Mouse (Mus musculus) C2C12 (cell line): ENCODE results near the gene Ksr2. TPM values are rescaled to one million over a fixed set of nuclear protein-coding genes. Genes with fewer than 3 reads are reported as not detected.

ENCODE experiments used
- H3K27me3 ChIP-seq: one replicate; pipeline ENCODE4 v1.6.1; 2011; ENCODE audit not compliant: control insufficient read depth, insufficient read depth, insufficient read length
- H3K36me3 ChIP-seq: one replicate; pipeline ENCODE4 v1.6.1; 2011; ENCODE audit not compliant: control insufficient read depth, insufficient read depth
- H3K4me3 ChIP-seq: one replicate; pipeline ENCODE4 v1.5.1; 2011; ENCODE audit warnings: mild to moderate bottlenecking, control low read depth; ENCODE audit not compliant: poor library complexity, insufficient read depth, severe bottlenecking
- H3K79me2 ChIP-seq: one replicate; pipeline ENCODE4 v1.6.1; 2011; ENCODE audit not compliant: control insufficient read depth, insufficient read depth
- H3K79me3 ChIP-seq: one replicate; pipeline ENCODE4 v1.6.1; 2011; ENCODE audit warnings: low read depth, control low read depth
- H3ac ChIP-seq: one replicate; pipeline ENCODE3; 2011; ENCODE audit warnings: low read depth; ENCODE audit not compliant: control insufficient read depth, insufficient read length
- CEBPB ChIP-seq: IDR thresholded peaks from one replicate; pipeline ENCODE4 v1.6.1; 2011; ENCODE audit warnings: low read depth, mild to moderate bottlenecking, control low read depth, moderate library complexity
- CTCF ChIP-seq: IDR thresholded peaks from one replicate; pipeline ENCODE4 v1.5.1; 2011; ENCODE audit not compliant: control insufficient read depth, insufficient read depth, insufficient read length
- FOSL1 ChIP-seq: IDR thresholded peaks from one replicate; pipeline ENCODE4 v1.8.0; 2011; ENCODE audit warnings: mild to moderate bottlenecking, low read length; ENCODE audit not compliant: poor library complexity, insufficient read depth, severe bottlenecking
- MAX ChIP-seq: IDR thresholded peaks from one replicate; pipeline ENCODE4 v1.6.1; 2011; ENCODE audit warnings: mild to moderate bottlenecking, control low read depth
- MYOD1 ChIP-seq: IDR thresholded peaks from one replicate; pipeline ENCODE4 v1.6.1; 2011; ENCODE audit warnings: low read depth; ENCODE audit not compliant: control insufficient read depth, insufficient read length
- MYOG ChIP-seq: IDR thresholded peaks from one replicate; pipeline ENCODE4 v1.6.1; 2011; ENCODE audit not compliant: control insufficient read depth, insufficient read length; ENCODE audit errors: extremely low read depth
- USF1 ChIP-seq: IDR thresholded peaks from one replicate; pipeline ENCODE4 v1.6.1; 2011; ENCODE audit warnings: low read depth, mild to moderate bottlenecking, control low read depth, moderate library complexity
- polyA plus RNA-seq: library from polyadenylated mRNA; unstranded; fragments of >200 nt; fragmentation: generic; extraction: Trizol; gene quantifications from one replicate; pipeline ENCODE4 v1.2.1, GENCODE M21; 2012; ENCODE audit warnings: missing spikeins

Ksr2 gene
- polyA plus RNA-seq, 1 experiment, result 0.01 TPM

DNA sequence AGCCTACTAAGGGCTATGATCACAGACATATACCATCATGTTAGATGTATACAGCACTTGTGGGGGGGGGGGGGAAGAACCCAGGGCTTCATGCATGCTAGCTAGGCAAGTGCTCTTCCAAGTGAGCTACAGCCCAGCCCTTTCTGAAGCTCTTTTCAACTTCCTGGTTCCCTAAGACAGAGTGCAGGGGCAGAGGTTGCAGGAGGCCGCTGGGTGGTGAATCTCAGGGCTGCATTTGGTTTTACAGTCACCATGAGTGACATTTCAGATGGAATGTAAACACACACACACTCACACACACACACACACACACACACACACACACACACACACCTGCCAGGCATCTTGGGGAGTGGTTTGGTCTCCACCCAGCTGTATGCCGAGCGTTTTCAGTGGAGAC lies 67.4 kb downstream of the Ksr2 start:
- TF ChIP-seq FOSL1 (no peak), CEBPB (no peak), MAX (no peak)
- no peaks in the 10 kb centered on the region for H3K79me3 ChIP-seq
- no peak overlapping the region for H3ac ChIP-seq
- H3K36me3 ChIP-seq, result no peaks in the 10 kb centered on the region
- no peak overlapping the region for H3K4me3 ChIP-seq
- no peaks in the 10 kb centered on the region for H3K79me2 ChIP-seq
- peaks cover 8% of the 10 kb centered on the region for H3K27me3 ChIP-seq

- no peak for TF ChIP-seq MYOG
- no peak for TF ChIP-seq MAX
- TF ChIP-seq USF1, result no peak
- no peaks in the 10 kb centered on the region for H3K79me2 ChIP-seq
- H3K79me3 ChIP-seq, result no peaks in the 10 kb centered on the region
- no peak overlapping the region for H3ac ChIP-seq
- H3K4me3 ChIP-seq, result no peak overlapping the region
- H3K36me3 ChIP-seq, result no peaks in the 10 kb centered on the region
- H3K27me3 ChIP-seq, result peaks cover 8% of the 10 kb centered on the region
Measured at GRCm38 (mm10) chr5:117481586-117481985, 67.8 kb downstream of the Ksr2 start.

DNA sequence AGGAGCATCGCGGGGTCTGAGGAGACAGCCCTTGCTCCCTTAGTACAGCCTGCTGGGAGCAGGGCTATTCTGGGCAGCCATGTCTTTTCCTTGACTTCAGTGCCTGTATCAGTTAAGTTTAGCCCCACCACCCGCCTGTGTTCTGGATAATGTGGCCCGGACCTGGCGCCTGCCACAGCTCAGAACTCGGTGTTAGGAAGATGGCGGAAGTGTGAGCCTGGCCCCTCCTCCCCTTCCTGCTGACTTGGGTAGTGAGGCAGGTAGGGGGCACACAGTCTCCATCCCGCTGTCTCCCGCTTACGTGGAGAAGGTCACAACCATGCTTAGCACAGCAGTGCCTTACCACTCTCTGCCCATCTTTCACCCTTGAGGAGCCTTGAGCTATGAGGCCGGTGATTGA lies 68.2 kb downstream of the Ksr2 start:
- Histone ChIP-seq H3K36me3 (no peaks in the 10 kb centered on the region), H3K79me3 (no peaks in the 10 kb centered on the region), H3ac (no peak overlapping the region), H3K27me3 (peaks cover 8% of the 10 kb centered on the region), H3K79me2 (no peaks in the 10 kb centered on the region), H3K4me3 (no peak overlapping the region)
- no peak for TF ChIP-seq MYOD1
- TF ChIP-seq MAX, result no peak
- TF ChIP-seq CEBPB, result no peak
- no peak for TF ChIP-seq CTCF

DNA sequence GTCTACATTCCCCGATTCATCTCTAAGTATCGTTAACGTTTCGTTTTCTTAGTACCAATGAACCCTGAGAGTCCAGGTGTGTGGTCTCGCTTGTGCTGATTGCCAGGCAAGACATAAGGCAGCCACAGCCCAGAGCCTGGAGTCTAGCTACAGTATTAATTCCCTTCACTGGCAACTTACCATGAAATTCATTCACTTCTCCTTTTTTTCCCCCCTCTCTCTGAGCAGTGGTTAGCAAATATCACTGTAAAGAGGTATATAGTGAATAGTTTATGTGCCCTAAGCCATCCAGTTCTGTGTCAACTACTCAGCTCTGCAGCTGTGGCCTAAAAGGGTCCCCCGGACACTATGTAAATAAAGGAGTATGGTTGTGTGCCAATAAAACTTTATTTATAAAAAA lies 71.6 kb downstream of the Ksr2 start:
- no peak for TF ChIP-seq CTCF
- no peak for TF ChIP-seq MYOG
- TF ChIP-seq USF1, result no peak
- no peak for TF ChIP-seq MAX
- no peak for TF ChIP-seq CEBPB
- TF ChIP-seq MYOD1, result no peak
- TF ChIP-seq FOSL1, result no peak
- Histone ChIP-seq H3K27me3 (peaks cover 8% of the 10 kb centered on the region), H3ac (no peak overlapping the region), H3K4me3 (no peak overlapping the region), H3K36me3 (no peaks in the 10 kb centered on the region), H3K79me3 (no peaks in the 10 kb centered on the region), H3K79me2 (no peaks in the 10 kb centered on the region)

DNA sequence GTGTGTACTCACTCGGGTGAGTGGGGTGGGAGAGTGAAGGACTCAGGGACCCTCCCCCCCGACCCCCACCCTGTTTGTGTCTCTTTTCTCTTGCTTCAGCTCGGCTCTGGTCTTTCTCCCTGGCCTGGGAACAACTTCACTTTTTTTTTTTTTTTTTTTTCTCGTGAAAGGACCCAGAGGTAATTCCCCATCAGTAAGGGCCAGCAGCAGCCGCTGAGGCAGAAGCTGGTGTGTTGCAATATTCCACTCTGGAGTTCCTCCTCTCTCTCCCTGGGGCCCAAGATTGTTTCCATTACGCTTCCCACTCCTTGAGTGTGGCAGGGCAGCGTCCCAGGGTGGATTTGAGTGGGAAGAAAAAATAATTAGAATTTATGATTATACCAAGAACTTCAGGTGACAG lies 72.3 kb downstream of the Ksr2 start:
- TF ChIP-seq MYOD1 (no peak), CTCF (no peak), MYOG (no peak), FOSL1 (no peak), USF1 (no peak), MAX (no peak), CEBPB (no peak)
- no peaks in the 10 kb centered on the region for H3K79me3 ChIP-seq

GRCm38 (mm10) chr5:117488155-117488554 lies 74.4 kb downstream of the Ksr2 start:
- Histone ChIP-seq H3K79me2 (no peaks in the 10 kb centered on the region), H3K36me3 (no peaks in the 10 kb centered on the region), H3K79me3 (no peaks in the 10 kb centered on the region), H3ac (no peak overlapping the region), H3K4me3 (no peak overlapping the region), H3K27me3 (no peaks in the 10 kb centered on the region)
- TF ChIP-seq MYOD1 (no peak), USF1 (no peak), MYOG (no peak), FOSL1 (no peak), CTCF (no peak), MAX (no peak), CEBPB (no peak)

More for the DNA sequence above, 72.3 kb downstream of the Ksr2 start:
- Histone ChIP-seq H3ac (no peak overlapping the region), H3K79me2 (no peaks in the 10 kb centered on the region), H3K4me3 (no peak overlapping the region), H3K27me3 (peaks cover 8% of the 10 kb centered on the region), H3K36me3 (no peaks in the 10 kb centered on the region)
